Mouse (Mus musculus) right cerebral cortex, postnatal 10 days (tissue): ENCODE results near the gene Fbll1.
A peak's percentile ranks its signal among the peaks of the same experiment; 100 is the strongest.

Experiments used
- DNase-seq, 2 experiments: peaks; one replicate each; pipeline ENCODE4 v3.0.0; 2021; ENCODE audit warnings: low spot score in 2 of 2

Gene Fbll1

GRCm38 (mm10) chr11:35783038-35783437 is 15.6 kb downstream of the Fbll1 start:
- DNase-seq, result no peak

- no peak for DNase-seq
These were observed 16.2 kb downstream of the Fbll1 start for GRCm38 (mm10) chr11:35782444-35782843.

GRCm38 (mm10) chr11:35780336-35780735 is 18.3 kb downstream of the Fbll1 start:
- DNase-seq, result no peak

- DNase-seq, result no peak
These were observed 22.2 kb downstream of the Fbll1 start for GRCm38 (mm10) chr11:35776452-35776851.

- DNase-seq, result no peak
These were observed 23.1 kb downstream of the Fbll1 start for GRCm38 (mm10) chr11:35775606-35776005.

GRCm38 (mm10) chr11:35770741-35771504 is 27.8 kb downstream of the Fbll1 start:
- DNase-seq, result no peak

- peak; percentile 80 to 81 for DNase-seq
These were observed 28.8 kb downstream of the Fbll1 start for GRCm38 (mm10) chr11:35769746-35770437.

- DNase-seq, result peak; percentile 98 to 99
These were observed 29.4 kb downstream of the Fbll1 start, which contains the start of gene Pank3 for GRCm38 (mm10) chr11:35769188-35769745. Gene Pank3, plus strand, starts transcription at chr11:35769484.

- peak in 1 of 2 experiments; percentile 2 for DNase-seq
These were observed 31.8 kb downstream of the Fbll1 start for GRCm38 (mm10) chr11:35766845-35767244.

- no peak for DNase-seq
These were observed 38.1 kb downstream of the Fbll1 start for GRCm38 (mm10) chr11:35760627-35761003.

GRCm38 (mm10) chr11:35760001-35760626 is 38.6 kb downstream of the Fbll1 start:
- DNase-seq, result no peak

- DNase-seq, result peak in 1 of 2 experiments; percentile 30
These were observed 42.0 kb downstream of the Fbll1 start for GRCm38 (mm10) chr11:35756411-35757303.

- no peak for DNase-seq
These were observed 43.1 kb downstream of the Fbll1 start for GRCm38 (mm10) chr11:35755546-35755945.

GRCm38 (mm10) chr11:35754906-35755418 is 43.7 kb downstream of the Fbll1 start:
- DNase-seq, result no peak

- DNase-seq, result no peak
These were observed 48.1 kb downstream of the Fbll1 start for GRCm38 (mm10) chr11:35750578-35750977.
